Mouse (Mus musculus): ENCODE data around the gene Sik1.
"Not testable (repeated sequence)": the region's sequence is repeated elsewhere in the genome, so short reads cannot be mapped to it uniquely, and the experiment has no call there.

The Sik1 gene

DNA sequence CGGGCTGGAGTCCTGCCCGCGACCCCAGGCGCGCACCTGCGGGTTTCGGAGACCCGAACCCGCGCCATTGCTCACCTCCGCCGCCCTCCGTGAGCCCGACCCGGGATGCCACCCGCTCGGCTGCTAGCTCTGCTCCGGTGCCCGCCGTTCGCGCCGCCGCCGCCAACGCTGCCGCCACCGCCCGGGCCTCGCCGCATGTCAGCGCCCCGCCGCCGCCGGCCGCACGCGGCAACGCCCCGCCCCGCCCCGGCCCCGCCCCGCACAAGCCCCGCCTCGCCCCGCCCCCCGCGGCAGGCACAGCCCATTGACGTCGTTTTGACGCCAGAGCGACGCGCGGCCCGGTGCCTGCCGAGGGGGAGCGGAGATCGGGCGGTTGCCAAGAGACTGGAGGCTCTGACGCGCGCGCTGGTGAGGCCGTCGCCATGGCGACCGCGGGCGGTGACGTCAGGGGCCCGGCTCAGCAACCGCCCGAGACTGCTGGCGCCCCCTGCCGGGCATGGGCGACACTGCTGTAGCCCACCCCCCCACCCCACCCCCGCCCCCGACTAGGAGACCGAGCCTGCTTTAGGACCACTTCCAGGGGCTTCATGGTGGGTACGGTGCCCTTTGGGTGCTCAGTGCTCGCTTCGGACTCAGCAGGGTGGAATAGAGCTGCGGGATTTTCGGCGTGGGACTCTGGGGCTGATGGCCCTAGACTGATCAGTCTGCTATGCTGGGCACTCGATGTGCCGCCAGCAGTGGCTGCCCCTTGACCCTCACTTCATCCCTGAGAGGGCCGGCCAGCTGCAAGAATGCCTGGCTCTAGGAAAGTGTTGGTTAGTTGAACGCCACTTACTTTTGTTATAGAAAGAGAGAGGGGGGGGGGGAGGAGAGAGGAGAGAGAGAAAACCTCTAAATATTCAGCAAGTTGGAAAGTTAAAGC is at the start of gene Sik1:
Gene Sik1, minus strand, starts transcription at position 208 of the 922 bp plus-strand sequence.
- peak; percentile 87 for DNase-seq (ENCODE audit: low read depth, low spot score)

DNA sequence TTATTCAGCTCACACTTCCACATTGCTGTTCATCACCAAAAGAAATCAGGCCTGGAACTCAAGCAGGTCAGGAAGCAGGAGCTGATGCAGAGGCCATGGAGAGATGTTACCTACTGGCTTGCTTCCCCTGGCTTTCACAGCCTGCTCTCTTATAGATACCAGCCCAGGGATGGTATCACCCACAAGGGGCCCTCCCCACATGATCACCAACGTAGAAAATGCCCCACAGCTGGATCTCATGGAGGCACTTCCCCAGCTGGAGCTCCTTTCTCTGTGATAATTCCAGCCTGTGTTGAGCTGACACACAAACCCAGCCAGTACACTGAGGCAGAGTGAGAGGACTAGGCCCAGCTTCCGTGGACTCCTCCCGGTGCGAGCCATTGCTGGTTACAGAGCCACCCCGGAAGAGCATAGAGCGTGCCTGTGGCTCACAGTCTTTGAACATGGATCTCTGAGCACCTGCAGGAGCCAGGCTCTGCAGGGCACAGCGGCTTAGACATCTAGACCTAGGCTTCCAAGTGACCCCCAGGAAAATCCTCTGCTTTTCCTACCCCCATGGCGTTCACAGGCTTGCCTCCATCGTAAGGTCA is 49.7 kb upstream of the Sik1 start:
- no peak for DNase-seq (ENCODE audit: low read depth, low spot score)

DNA sequence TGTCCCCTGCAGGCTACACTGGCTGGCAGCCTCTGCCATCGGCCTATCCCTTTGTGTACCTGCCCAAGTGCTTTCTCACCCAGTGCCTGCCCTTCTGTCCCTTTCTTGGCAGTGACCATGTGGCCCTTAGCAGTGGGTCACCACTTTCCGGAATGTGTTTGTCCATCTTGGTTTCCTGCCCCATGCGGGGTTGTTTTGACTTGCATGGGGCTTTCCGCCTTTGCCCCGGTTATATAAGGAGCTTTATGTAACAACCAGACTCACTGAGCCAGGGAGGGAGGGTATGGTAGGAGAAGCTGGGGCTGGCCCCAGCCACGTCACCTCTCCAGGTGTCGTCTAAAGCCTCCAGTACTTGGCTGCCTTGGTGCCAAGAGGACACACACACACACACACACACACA is 48.4 kb upstream of the Sik1 start:
- DNase-seq (ENCODE audit: low read depth, low spot score), result no peak

DNA sequence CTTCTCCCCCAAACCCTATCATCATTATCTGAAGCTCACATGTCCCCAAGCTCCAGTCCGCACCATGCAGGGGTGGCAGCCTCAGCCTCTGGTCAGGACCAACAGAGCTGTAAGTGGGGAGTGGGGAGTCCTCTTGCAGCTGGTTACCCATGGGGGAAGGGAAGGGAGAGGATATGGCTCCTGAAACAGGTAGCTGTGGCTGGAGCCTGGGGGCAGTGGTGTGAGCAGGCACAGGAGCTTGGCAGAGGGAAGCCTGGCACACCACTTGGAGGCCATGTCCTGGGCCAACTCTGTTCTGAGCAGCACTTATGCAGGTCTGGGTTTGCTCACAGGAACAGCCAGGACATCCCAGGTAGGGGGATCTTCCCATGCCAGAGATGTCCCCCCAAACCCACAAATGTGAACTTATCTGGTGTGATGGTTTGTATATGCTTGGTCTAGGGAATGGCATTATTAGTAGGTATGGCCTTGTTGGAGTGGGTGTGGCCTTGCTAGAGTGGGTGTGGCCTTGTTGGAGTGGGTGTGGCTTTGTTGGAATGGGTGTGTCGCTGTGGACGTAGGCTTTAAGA is 47.1 kb upstream of the Sik1 start:
- peak; percentile 57 for DNase-seq (ENCODE audit: low read depth, low spot score)

DNA sequence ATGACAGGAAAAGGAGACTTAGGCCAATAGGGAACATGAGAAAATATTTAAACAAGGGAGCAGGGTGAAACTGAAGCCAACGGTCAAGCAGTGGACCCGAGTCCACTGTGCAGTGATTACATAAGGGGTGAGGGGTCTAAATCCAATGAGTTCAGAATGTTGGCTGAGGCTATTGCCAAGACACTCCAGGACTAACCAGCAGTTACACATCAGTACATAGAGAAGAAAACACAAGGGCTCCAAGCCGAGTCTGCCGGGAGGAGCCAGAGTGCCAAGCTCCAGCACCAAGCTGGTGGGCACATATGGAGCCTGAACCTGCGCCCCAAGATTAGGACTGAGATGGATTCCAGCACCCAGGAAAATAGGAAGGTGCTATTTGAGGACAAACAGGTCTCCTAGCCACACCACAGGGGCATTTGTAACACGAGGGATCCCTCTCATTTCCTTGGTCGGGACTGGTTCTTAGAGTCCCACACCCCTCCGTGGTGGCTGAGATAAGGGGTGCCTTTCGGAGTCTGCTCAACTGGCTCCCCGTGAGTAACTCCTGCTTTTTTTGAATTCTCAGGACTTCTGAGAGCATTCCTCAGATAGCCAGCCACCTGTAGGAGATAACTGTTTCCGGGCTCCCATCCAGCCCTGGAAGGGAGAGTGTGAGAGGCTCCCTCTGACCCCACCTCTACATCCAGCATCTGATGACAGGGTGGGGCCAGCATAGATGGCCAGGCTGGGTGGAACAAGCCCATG is 46.0 kb upstream of the Sik1 start:
- DNase-seq (ENCODE audit: low read depth, low spot score), result peak; percentile 59

DNA sequence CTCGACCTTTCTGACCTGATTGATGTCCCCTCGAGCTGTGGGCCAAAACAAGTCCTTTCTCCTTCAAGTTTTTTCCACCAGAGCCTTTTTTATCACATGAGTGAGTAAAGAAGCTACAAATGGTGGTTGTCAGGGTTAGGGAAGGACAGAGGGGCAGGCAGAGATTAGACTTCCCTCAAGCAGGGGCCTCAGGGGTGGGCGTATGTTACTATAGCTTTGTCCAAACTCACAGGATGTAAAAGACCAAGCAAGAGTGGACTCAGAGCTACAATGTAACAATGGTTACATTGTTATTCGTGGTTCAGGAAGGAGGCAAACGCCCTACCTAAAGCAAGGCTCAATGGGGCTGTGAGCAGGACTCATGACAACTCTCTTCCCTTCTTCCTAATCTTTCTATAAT is 43.3 kb upstream of the Sik1 start:
- no peak for DNase-seq (ENCODE audit: low read depth, low spot score)

DNA sequence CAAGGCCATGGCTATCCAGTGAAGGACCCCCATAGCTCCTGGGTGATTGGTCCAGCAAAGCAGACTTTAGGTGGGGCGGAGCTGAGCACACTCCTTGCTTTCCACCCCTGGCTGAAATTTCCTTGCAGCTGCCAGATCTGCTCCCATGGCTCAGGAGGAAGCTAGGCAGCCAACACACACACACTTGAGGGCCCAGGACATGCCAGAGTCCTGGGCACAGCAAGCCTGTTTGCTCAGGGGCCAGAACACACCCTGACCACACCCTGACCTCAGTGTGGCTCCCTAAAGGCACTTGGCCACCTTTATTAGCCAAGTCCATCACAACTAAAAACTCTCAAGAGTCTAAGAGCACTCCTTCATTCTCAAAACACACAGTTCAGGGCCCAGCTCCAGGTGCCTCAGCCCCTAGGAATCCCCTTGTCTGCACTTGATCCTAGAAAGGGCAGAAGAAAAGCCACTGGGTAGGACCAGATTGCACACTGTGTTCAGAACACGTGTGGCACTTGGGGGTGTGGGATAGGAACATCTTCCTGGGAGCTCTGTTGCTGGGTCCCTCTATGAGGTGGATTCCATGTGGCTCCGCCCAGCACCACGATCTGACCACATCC is 41.7 kb upstream of the Sik1 start:
- DNase-seq (ENCODE audit: low read depth, low spot score), result no peak

DNA sequence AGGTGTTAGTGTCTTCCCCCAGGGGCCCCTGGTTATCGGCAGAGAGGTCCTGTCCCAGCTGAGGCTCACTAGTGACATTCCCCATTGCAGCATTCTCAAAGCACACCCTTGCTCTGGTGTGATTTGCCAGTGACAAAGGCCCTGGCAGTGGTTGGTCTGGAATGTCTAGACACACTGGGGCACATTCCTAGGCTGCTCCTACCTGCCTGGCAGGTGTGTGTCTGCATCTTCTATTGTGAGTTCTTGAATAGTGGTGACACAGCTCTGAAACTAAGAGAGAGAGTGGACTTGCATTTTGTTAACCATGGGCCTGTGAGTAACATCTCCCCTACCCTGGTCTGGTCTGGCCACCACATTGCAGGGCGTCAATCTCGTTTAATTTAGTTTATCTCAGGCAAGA is 41.1 kb upstream of the Sik1 start:
- no peak for DNase-seq (ENCODE audit: low read depth, low spot score)

DNA sequence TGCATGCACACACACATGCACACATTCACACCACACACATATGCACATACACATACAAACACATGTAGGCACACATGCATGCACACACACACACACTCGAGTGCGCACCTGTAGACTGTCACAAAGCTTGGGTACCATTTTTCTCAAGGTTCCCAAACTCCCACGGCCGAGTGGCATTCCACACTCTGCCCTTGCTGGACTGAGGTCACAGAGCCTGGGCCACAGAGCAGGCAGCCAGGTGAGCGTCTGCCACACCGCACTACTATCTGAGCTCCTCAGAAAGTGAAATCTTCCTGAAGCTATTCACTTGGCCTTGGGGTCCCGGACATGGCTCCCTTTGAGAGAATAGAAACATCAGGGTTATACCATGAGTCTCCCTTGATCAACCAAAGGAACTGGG is 40.7 kb upstream of the Sik1 start:
- no peak for DNase-seq (ENCODE audit: low read depth, low spot score)

DNA sequence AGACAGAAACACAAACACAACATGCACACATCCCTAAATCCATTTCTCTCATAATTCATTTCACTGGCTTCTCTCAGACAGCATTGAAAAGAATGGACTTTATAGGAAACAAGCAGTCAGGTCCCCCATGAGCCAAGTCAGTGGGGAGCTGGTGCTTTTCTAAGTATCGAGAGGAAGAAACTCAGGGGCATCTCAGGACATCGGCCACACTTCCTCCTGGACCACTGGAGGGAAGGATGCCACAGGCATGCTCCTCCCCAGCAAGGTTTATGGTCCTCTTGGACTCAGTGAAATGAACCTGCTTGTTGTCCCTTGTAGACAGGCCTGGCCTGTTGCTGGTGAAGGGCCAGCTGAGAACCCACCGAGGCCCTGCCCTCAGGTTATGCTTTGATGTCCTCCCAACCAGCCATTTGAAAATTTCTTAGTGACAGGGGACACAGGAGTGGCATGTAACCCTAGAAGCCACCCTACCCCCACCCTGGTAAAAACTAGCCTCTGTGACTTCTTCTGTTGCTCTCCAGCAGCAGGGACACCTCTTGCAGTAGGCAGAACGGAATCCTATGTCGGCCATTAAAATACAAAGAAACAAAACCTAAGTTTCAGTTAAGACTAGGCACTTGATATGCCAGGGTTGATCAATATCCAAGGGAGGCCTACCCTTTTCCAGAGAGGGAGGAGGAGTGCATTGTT is 37.9 kb upstream of the Sik1 start:
- DNase-seq (ENCODE audit: low read depth, low spot score), result no peak

DNA sequence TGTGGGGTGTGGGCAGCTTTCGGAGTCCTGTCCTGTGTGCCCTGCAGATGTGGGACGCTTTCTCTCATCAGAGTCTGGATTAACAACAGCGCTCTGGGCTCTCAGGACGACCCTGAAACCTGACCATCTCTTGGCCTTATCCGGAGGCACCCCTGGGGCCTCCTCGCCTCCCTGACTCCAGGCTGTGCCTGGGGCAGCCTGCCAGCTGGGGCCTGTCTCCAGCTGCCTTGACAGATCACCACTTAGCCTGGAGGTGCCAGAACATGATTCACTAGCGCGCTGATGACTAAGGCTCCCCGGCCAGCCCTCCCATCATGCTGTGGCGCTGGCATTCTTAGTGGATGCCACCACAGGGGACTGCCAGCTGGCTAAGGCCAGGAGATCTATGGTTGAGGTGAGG is 37.1 kb upstream of the Sik1 start:
- no peak for DNase-seq (ENCODE audit: low read depth, low spot score)

DNA sequence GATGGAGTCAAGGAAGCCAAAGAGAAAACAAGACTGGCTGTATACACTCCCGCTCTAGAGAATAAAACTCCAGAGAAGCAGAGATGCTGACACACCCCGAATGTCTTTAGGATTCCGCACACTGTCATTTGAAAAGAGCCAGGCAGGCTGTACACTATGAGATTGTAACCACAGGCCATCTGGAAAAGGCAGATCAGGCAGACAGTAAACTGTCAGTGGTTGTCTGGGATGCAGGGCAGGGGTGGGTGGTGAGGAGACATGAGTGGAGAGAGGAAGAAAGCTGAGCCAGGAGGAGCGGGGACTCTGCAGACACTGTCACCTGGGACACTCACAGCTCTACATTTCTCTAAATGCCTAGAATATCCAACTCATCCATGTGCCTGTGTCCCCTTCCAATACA is 36.3 kb upstream of the Sik1 start:
- no peak for DNase-seq (ENCODE audit: low read depth, low spot score)

DNA sequence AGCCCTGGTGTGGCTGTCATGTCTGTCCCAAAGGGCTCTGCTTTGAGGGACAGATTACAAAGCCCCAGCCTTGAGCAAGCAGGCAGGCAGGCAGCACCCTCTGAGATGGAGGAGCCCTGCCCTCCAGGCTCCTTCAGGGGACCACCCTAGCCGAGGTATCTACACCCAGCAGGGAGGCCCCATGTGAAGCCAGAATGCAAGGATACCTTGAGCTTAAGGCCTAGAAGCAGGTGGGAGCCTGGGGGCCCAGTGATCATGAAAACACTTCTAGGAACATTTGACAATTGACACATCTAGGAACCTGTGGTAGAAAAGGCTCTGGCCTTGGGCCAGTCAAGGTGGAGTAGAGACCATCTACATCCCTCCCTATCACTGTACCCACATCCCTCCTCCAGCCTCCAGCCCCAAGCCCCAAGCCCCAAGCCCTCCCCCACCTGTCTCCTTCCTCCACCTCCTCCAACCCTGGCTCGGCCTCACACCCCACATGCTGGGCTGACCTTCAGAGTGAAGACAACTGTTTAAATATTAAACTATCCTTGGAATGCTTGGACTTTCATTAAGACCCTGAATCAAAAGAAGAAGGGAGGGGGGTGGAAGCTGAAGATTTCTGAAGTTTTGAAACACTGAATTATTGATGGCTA is 34.8 kb upstream of the Sik1 start:
- DNase-seq (ENCODE audit: low read depth, low spot score), result no peak

DNA sequence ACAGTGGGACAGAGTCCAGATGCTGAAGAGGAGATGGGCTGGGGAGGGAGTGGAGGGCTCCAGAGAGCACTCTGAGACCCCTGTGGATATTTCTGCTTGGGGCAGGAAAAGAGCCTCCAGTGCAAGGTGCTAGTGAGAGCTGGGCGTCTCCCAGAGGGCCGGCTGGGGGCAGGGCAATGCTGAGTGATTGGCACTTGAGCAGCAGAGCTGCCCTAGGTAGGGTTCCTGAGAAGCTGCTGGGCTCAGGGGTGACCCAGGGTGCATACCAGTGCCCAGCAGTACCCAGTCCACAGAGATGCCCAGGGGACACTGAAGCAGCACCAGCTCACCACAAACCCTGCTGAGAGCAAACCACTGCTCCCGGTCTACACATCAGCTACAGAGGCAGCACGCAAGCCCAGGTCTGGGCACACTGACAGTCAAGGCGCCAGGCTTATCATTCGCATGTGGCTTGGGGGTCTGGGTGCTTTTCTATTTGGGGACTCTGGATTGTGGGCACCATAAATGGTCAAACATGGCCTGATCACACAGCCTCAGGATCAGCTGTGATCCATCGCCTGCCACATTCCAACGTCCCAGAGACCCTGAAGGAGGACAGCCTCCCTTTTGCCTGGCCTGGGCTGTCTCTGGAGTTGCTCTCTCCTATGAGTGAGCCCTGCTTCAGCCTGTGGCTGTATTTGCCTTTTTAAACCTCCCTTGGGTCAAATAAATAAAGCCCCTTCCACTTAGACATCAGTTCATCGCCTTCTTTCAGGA is 34.0 kb upstream of the Sik1 start:
- DNase-seq (ENCODE audit: low read depth, low spot score), result no peak

DNA sequence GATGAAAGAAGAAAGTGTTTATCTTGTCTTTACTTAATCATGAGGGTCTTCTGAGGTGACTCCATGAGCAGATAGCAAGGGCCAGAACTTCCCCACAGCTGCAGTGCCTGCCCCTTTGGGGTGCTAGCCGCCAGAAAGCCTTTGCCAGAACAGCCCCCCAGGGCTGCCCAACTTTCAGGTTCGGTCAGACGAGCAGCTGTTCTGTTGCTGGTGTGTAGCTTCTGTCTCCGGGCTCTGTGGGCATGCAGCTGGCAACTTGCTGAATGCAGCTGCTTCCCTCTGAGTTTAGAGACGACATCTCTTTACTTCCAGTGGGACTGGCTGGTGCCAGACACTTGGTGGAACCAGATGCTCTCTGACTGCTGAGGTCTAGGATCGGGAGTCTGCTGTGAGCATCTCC is 32.9 kb upstream of the Sik1 start:
- no peak for DNase-seq (ENCODE audit: low read depth, low spot score)

DNA sequence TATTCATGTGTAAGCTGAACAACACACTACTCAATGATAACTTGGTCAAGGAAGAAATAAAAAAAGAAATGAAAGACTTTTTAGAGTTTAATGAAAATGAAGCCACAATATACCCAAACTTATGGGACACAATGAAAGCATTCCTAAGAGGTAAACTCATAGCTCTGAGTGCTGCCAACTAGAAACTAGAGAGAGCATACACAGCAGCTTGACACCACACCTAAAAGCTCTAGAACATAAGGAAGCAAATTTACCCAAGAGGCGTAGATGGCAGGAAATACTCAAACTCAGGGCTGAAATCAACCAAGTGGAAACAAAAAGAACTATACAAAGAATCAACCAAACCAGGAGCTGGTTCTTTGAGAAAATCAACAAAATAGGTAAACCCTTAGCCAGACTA is 29.1 kb upstream of the Sik1 start:
- DNase-seq (ENCODE audit: low read depth, low spot score), result not testable (repeated sequence)

DNA sequence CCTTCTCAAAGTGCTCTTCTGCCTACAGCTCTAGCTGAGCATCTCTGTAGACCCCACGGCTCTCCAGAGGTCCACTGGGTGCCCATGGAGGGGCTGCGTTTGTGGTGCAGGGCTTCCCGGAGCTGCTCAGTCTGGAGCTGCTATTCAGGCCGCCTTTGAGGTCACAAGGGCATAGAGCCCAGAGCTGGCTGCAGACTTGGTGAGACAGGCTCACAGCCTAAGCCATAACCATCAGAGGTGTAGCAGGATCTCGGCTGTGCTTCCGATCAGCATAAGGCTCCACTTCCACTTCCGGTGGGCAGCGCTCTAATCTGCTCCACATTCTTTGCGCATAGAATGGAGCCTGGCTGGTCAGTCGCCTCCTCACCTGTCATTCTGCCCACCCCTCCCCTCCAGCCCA is 23.8 kb upstream of the Sik1 start:
- DNase-seq (ENCODE audit: low read depth, low spot score), result no peak

DNA sequence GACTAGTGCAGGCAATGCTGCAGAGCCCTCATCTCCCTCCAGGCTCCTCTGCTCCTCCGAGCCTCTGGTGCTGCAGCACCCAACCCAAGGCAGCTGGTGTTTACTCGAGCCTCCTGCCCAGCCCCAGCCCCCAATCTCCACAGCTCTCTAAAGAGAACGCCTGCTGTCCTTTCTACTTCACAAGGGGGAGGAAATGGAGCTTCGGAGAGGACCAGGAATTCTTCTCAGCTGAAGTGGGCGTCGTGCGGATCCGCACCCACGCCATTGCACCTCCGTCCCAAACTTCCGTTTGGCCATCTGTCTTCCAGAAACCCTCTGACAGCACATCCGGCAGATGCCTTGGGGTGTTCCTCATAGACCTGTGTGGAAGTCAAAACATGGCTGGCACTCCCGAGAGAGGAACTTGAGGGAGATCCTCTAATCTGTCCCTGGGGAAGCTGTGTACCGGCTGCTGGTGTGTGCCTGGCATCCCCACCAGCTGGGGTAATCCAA is 22.1 kb upstream of the Sik1 start:
- no peak for DNase-seq (ENCODE audit: low read depth, low spot score)

DNA sequence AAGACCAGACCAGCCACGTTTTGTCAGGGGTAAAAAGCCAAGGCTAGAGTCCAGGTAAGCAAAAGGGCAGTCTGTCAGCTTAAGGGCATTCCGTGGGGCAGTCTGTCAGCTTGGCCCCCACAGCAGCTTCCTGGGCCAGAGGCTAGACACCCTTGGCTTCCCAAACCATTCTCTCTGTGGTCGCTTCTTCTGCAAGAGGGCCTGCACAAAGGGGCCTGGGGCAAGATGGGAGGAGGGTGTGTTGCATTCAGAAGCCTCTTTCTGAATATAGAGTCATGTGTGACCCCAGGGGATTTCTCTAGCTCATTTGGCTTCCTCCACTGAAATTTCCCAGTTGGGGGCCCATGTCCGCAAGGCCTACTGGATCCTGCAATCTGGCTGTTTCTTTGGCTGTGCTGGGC is 21.6 kb upstream of the Sik1 start:
- no peak for DNase-seq (ENCODE audit: low read depth, low spot score)

DNA sequence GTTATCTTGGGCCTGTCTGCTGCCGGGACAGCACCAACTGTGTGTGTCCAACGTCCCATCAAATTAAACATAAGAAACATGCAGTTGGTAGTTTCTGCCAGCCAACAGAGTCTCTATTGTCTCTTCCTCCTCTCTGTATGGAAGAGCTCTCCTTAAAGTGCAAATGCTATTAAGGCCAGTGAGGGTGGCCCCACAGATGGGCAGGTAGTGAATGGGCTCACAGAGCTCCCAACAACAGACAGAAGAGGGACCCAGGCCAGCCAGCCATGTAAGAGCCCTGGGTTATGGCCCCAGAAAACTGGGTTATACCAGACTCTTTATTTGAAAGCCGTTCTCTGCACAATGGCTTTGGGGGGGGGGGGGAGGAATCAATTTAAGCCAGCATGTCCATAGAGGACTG is 21.2 kb upstream of the Sik1 start:
- no peak for DNase-seq (ENCODE audit: low read depth, low spot score)
